Mouse (Mus musculus) MEL (cell line): ENCODE measurements around the gene Cybb.

Experiments
- CTCF ChIP-seq, 3 experiments: IDR thresholded peaks in 2 of 3; conservative IDR thresholded peaks in 1 of 3; 2 replicates each; pipeline ENCODE4 v1.5.1; 2011 to 2012; ENCODE audit warnings: low read length in 3 of 3, low read depth in 2 of 3, mild to moderate bottlenecking in 2 of 3, improper control_type of control experiment in 1 of 3, inconsistent platforms in 1 of 3, mixed read lengths in 1 of 3, moderate library complexity in 1 of 3; ENCODE audit not compliant: control insufficient read depth in 1 of 3, insufficient read depth in 1 of 3, poor library complexity in 1 of 3, severe bottlenecking in 1 of 3
- GATA1 ChIP-seq: IDR thresholded peaks from 2 replicates; pipeline ENCODE4 v1.6.1; 2011; ENCODE audit warnings: low read depth, low read length, improper control_type of control experiment
- POLR2AphosphoS2 ChIP-seq: IDR thresholded peaks from 2 replicates; pipeline ENCODE4 v1.6.1; 2011; ENCODE audit warnings: low read length, improper control_type of control experiment
- ZC3H11A ChIP-seq: IDR thresholded peaks from 2 replicates; pipeline ENCODE4 v1.6.1; 2012; ENCODE audit warnings: low read depth, mild to moderate bottlenecking, inconsistent platforms, low read length, improper control_type of control experiment

- TF ChIP-seq POLR2AphosphoS2 (no peak), CTCF (IDR thresholded peaks at IDR 0.05 in 2 of 3, conservative IDR thresholded peaks at IDR 0.05 in 1 of 3; ENCODE audit: control insufficient read depth in 1 of 3, insufficient read depth in 1 of 3, low read depth in 2 of 3, low read length in 3 of 3, poor library complexity in 1 of 3, severe bottlenecking in 1 of 3) (no peak), ZC3H11A (no peak), GATA1 (no peak)
These were observed 49.3 kb upstream of the Cybb start for GRCm38 (mm10) chrX:9536881-9537280.
